ENCODE assay signal across 12 mouse cellular contexts in the genomic region with DNA sequence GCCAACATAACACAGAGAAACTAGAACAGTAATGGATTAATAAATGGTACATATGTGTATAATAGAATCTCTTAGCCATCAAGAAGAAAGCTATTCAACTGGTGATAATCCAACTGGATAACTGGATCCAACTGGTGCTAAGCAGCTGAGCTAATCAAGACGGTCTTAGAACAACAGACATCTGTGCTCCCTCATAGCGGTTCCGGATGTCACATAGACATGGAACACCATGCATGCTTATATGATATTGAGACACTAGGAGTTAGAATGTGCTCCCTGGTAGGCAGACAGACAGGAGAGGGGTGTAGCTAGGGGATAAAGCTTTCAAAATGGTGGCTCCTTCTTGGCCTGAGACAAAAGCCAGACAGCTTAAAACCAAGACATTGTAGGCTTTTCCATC.
"Had no signal": no experiment of that assay in that cellular context is flagged by ENCODE, and none has a peak within 500 bp of the region (broad histone marks: within the 10 kb centered on the region; RNA-seq: fewer than 3 reads in every experiment).

No protein-coding gene starts in this region.

- DNase-seq: gastrocnemius, adult 2 months; gastrocnemius, postnatal 10 days; gastrocnemius, postnatal 25 days; heart, adult 2 months; heart, postnatal 10 days; heart, postnatal 4 days; kidney, adult 18-20 months; kidney, adult 8-10 months; kidney, postnatal 10 days; kidney, postnatal 25 days; kidney, postnatal 4 days; liver had no signal
